15 mouse cellular contexts compared by ENCODE assay signal in the genomic region with DNA sequence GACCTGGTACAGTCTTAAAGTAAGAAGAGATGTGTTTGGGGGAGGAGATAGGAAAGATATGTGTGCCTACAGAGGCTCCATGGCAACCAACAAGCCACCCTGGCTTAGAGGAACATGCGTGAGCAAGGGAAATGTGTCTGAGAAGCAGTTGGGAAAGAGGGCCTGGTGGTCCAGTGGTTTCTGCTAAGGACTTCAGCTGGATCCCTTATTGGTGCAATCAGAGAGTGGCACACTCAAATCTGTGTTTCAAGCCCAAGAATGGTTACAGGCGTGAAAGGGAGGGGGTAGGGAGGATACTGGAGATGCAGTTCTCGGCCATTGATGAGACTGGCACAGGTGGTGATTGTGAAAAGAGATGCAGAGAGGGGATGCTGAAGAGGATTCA. TPM values are rescaled to one million over a fixed set of nuclear protein-coding genes. Genes with fewer than 3 reads are reported as not detected.
DNase-seq lines count a peak whose midpoint lies in the region; TF ChIP-seq lines count a peak whose summit lies in the region.
"Had no signal": no experiment of that assay in that cellular context is flagged by ENCODE, and none has a peak within 500 bp of the region (broad histone marks: within the 10 kb centered on the region; RNA-seq: fewer than 3 reads in every experiment).

No protein-coding gene starts in this region.

- peak overlapping the region; percentile 24 for H3K4me2 ChIP-seq in myocyte (ENCODE audit: low read depth)

- no peaks in the 10 kb centered on the region for H3K36me3 ChIP-seq in heart, embryonic 10.5 days
- H3K36me3 ChIP-seq in myocyte (ENCODE audit: control insufficient read depth, insufficient read depth), result no peaks in the 10 kb centered on the region
- H3K36me3 ChIP-seq: G1E had no signal

- no peaks in the 10 kb centered on the region for H3K27me3 ChIP-seq in heart, embryonic 10.5 days (ENCODE audit: insufficient read depth, poor library complexity, severe bottlenecking)
- H3K27me3 ChIP-seq in myocyte (ENCODE audit: control insufficient read depth, insufficient read depth, insufficient read length), result no peaks in the 10 kb centered on the region
- H3K27me3 ChIP-seq: CH12.LX had no signal

- no peaks in the 10 kb centered on the region for H3K4me1 ChIP-seq in heart, embryonic 10.5 days

- intact Hi-C loops in heart, postnatal 36 days (cut with DNase I), result no loop called here
- intact Hi-C loops in heart, postnatal 25 days (cut with DNase I), result loop anchor here (5.0 kb wide), 1 partner anchor 69 kb away; no protein-coding TSS in a partner anchor

- H3K9me3 ChIP-seq in heart, embryonic 10.5 days, result no peaks in the 10 kb centered on the region

- no peak overlapping the region for H3K27ac ChIP-seq in heart, embryonic 10.5 days

- 88% methylated on average over 3 of the region's 3 CpGs for WGBS in heart, embryonic 10.5 days

- H3K4me3 ChIP-seq in heart, embryonic 10.5 days, result no peak overlapping the region
- H3K4me3 ChIP-seq in myocyte, result no peak overlapping the region

- H3K79me2 ChIP-seq in myocyte (ENCODE audit: control insufficient read depth, insufficient read depth), result no peaks in the 10 kb centered on the region

- peak; percentile 68 for DNase-seq in heart, adult 11 months
- no peak for DNase-seq in heart, postnatal 36 days
- DNase-seq in heart, embryonic 10.5 days (ENCODE audit: low spot score), result peak; percentile 52
- DNase-seq in heart, postnatal 25 days (ENCODE audit: low spot score), result no peak
- peak; percentile 11 for DNase-seq in urinary bladder, adult 2 months (ENCODE audit: low spot score)
- no peak for DNase-seq in urinary bladder, postnatal 25 days (ENCODE audit: low spot score)
- DNase-seq in adrenal gland, postnatal 25 days, result no peak
- DNase-seq: cerebellum, adult 11 months; cerebellum, adult 11-12 months had no signal

- H3ac ChIP-seq in myocyte (ENCODE audit: control insufficient read depth, insufficient read length), result no peak overlapping the region

- TF ChIP-seq POLR2A in myocyte (IDR thresholded peaks at IDR 0.05; ENCODE audit: insufficient read length, low read depth), result no peak

TF ChIP-seq in myocyte, 11 proteins besides CTCF, POLR2A, EP300 and RAD21:
- no peak for TF ChIP-seq TCF3 (IDR thresholded peaks at IDR 0.05; ENCODE audit: insufficient read length, low read depth)
- TF ChIP-seq MYOD1 (IDR thresholded peaks at IDR 0.05; ENCODE audit: control insufficient read depth in 1 of 3, insufficient read length in 2 of 3, low read depth in 2 of 3), result no peak
- no peak for TF ChIP-seq POLR2AphosphoS2 (IDR thresholded peaks at IDR 0.05; ENCODE audit: insufficient read length, low read depth)
- no peak for TF ChIP-seq SRF (IDR thresholded peaks at IDR 0.05; ENCODE audit: control insufficient read depth, insufficient read length, low read depth)
- TF ChIP-seq REST (IDR thresholded peaks at IDR 0.05; ENCODE audit: insufficient read depth, insufficient read length), result no peak
- TF ChIP-seq MAX (IDR thresholded peaks at IDR 0.05; ENCODE audit: low read depth), result no peak
- TF ChIP-seq E2F4 (IDR thresholded peaks at IDR 0.05; ENCODE audit: insufficient read depth), result no peak
- TF ChIP-seq CEBPB (IDR thresholded peaks at IDR 0.05; ENCODE audit: insufficient read depth, poor library complexity, severe bottlenecking), result no peak
- TF ChIP-seq USF1 (IDR thresholded peaks at IDR 0.05; ENCODE audit: low read depth), result no peak
- no peak for TF ChIP-seq TCF12 (IDR thresholded peaks at IDR 0.05; ENCODE audit: insufficient read depth, poor library complexity, severe bottlenecking)
- no peak for TF ChIP-seq MYOG (IDR thresholded peaks at IDR 0.05; ENCODE audit: control insufficient read depth in 1 of 3, insufficient read depth in 1 of 3, insufficient read length in 2 of 3, low read depth in 2 of 3)

RNA-seq across cellular contexts. Expression of gene Ky, which starts 27.1 kb away (rescaled TPM):
- total RNA-seq in heart, postnatal 36 days (2021), result 10 to 100 TPM in 1 of 2 experiments, 1 to 10 TPM in 1; 9.0 to 21.8 TPM
- 0.21 and 1.1 TPM in 2 replicates for polyA plus RNA-seq in heart, embryonic 10.5 days (2016; fragmentation: Nextera tagmentation; extraction: Ambion mirVana)
- 10 to 100 TPM; 13.2 to 26.4 TPM for total RNA-seq in heart, postnatal 25 days (2021)
- polyA plus RNA-seq in urinary bladder, adult 2 months (2012; rRNA removed), result 0.15 and 0.21 TPM in 2 replicates
- polyA plus RNA-seq in myocyte (2012; fragmentation: generic; extraction: Trizol), result 0.40 TPM
- 1.1 TPM in 1 of 2 replicates, not detected in the other for total RNA-seq in adrenal gland, postnatal 25 days (2021)
- total RNA-seq: CH12.LX, MEL had no signal
- polyA plus RNA-seq: C2C12, G1E, Patski had no signal

Comparison
In these comparisons a context has a peak if more than half of its experiments do, and no peak if none do; other contexts are left out.
1. DNase-seq: peak in heart, adult 11 months (single experiment), heart, embryonic 10.5 days (single experiment) and urinary bladder, adult 2 months (single experiment); none in heart, postnatal 36 days (0 of 2), heart, postnatal 25 days (single experiment), urinary bladder, postnatal 25 days (single experiment) and adrenal gland, postnatal 25 days (single experiment).